Mouse (Mus musculus) lung, embryonic 16.5 days (tissue): Measurements from ENCODE around the gene Epn1. TPM values are rescaled to one million over a fixed set of nuclear protein-coding genes. Genes with fewer than 3 reads are reported as not detected.
"Not testable (repeated sequence)": the region's sequence is repeated elsewhere in the genome, so short reads cannot be mapped to it uniquely, and the experiment has no call there.

ENCODE experiments used
- ATAC-seq: fragments of 200-750 bp; cut with Nextera tagmentation; 2 replicates; pipeline ENCODE4 v1.8.0; 2017; ENCODE audit warnings: low read depth, mild to moderate bottlenecking, moderate library complexity
- H3K27ac ChIP-seq: fragments of 300-500 bp; sonication (generic); 2 replicates; pipeline ENCODE4 v1.5.1; 2014; ENCODE audit warnings: mild to moderate bottlenecking, control low read depth, low read length
- H3K27me3 ChIP-seq: fragments of 300-500 bp; sonication (generic); 2 replicates; pipeline ENCODE4 v1.6.1; 2014; ENCODE audit warnings: low read depth, low read length, mixed read lengths; ENCODE audit not compliant: control insufficient read depth, insufficient read depth
- H3K36me3 ChIP-seq: fragments of 300-500 bp; sonication (generic); 2 replicates; pipeline ENCODE4 v1.6.1; 2014; ENCODE audit warnings: low read length; ENCODE audit not compliant: control insufficient read depth, insufficient read depth
- H3K4me1 ChIP-seq: fragments of 300-500 bp; sonication (generic); replicated peaks from 2 replicates; pipeline ENCODE4 v1.6.1; 2014; ENCODE audit warnings: low read length, mixed read lengths; ENCODE audit not compliant: control insufficient read depth, insufficient read depth
- H3K4me2 ChIP-seq: fragments of 300-500 bp; sonication (generic); 2 replicates; pipeline ENCODE4 v1.6.1; 2014; ENCODE audit warnings: low read depth, low read length, control low read depth
- H3K4me3 ChIP-seq: fragments of 300-500 bp; sonication (generic); 2 replicates; pipeline ENCODE4 v1.5.1; 2014; ENCODE audit warnings: mild to moderate bottlenecking, low read length, control low read depth
- H3K9ac ChIP-seq: fragments of 300-500 bp; sonication (generic); 2 replicates; pipeline ENCODE4 v1.6.1; 2014; ENCODE audit warnings: low read length, control low read depth
- H3K9me3 ChIP-seq: fragments of 300-500 bp; sonication (generic); 2 replicates; pipeline ENCODE4 v1.6.1; 2016; ENCODE audit warnings: low read length; ENCODE audit not compliant: control insufficient read depth
- WGBS: fragments of 180-500 bp; shearing (Covaris S2); extraction: QIAGEN DNeasy Blood & Tissue Kit; methylation state at CpG from one replicate; pipeline ENCODE4 v1.1.7; 2014; 5-methylcytosine and 5-hydroxymethylcytosine counted together
- polyA plus RNA-seq: library from polyadenylated mRNA; unstranded; fragments of >200 nt; fragmentation: Nextera tagmentation; extraction: Ambion mirVana; gene quantifications from 2 replicates; pipeline ENCODE4 v1.2.1, GENCODE M21; 2015

Epn1 gene
- polyA plus RNA-seq, 1 experiment from 2014 or later, result 53.8 TPM

- Histone ChIP-seq H3K4me2 (peak overlapping the region; percentile 74), H3K4me1 (peaks cover 24% of the 10 kb centered on the region), H3K4me3 (peak overlapping the region; percentile 85), H3K9ac (peak overlapping the region; percentile 96), H3K27me3 (peaks cover 12% of the 10 kb centered on the region), H3K27ac (peak overlapping the region; percentile 100), H3K9me3 (no peaks in the 10 kb centered on the region), H3K36me3 (peaks cover 7% of the 10 kb centered on the region; the same call in 1 of the 2 replicates)
- under 1% methylated on average over 46 of the region's 51 CpGs for WGBS
- ATAC-seq, result peak; percentile 54
Observed at GRCm38 (mm10) chr7:5062360-5063001, 17.6 kb upstream of the Epn1 start.

- Histone ChIP-seq H3K4me2 (no peak overlapping the region), H3K4me3 (no peak overlapping the region)
Observed at GRCm38 (mm10) chr7:5064886-5065285, 15.1 kb upstream of the Epn1 start.

DNA sequence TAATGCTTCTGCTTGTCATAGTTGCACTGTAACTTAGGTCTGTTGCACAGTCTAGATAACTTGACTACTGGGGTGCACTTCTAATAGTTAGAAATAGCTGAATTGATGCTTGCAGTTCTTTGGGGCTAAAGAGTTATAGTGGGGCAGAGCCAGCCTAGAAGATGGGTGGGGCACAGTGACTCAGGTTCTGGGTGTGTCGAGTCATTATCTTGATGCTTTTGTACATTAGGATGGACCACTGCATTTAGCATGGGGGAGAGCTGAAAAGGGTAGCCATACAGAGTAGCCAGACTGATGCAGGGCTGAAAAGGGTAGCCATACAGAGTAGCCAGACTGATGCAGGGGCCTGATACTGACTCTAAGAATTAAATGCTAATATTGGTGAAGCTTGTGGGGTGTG is 6.4 kb upstream of the Epn1 start:
- no peak overlapping the region for H3K4me3 ChIP-seq
- no peak for ATAC-seq
- H3K27ac ChIP-seq, result no peak overlapping the region
- peaks cover 70% of the 10 kb centered on the region for H3K36me3 ChIP-seq
- H3K9me3 ChIP-seq, result no peaks in the 10 kb centered on the region
- H3K4me1 ChIP-seq, result no peaks in the 10 kb centered on the region
- H3K27me3 ChIP-seq, result no peaks in the 10 kb centered on the region
- H3K4me2 ChIP-seq, result no peak overlapping the region
- WGBS, result 83% methylated on average over 1 of the region's 1 CpGs
- no peak overlapping the region for H3K9ac ChIP-seq

More at GRCm38 (mm10) chr7:5064886-5065285, 15.1 kb upstream of the Epn1 start:
- Histone ChIP-seq H3K9ac (no peak overlapping the region), H3K27ac (no peak overlapping the region), H3K4me1 (peaks cover 22% of the 10 kb centered on the region), H3K9me3 (no peaks in the 10 kb centered on the region), H3K36me3 (peaks cover 25% of the 10 kb centered on the region), H3K27me3 (no peaks in the 10 kb centered on the region)
- ATAC-seq, result no peak
- 86% methylated on average over 6 of the region's 6 CpGs for WGBS

DNA sequence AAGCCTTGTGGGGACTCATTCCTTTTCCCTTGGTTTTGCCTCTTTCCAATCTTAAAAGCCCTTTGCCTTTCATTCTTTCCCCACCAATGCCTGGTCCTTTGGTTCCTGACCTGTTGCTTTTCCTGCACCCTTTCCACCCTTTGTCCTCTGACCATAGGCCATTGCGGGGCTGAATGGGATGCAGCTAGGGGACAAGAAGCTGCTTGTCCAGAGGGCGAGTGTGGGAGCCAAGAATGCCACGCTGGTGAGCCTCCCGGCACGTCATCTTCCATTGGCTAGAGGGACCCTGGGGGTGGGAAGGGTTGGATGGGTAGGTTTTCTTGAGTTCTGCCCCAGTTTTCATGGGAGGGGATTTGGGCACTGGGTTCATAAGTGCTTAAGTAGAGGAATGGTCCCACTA is 5.1 kb upstream of the Epn1 start:
- H3K27ac ChIP-seq, result no peak overlapping the region
- no peak overlapping the region for H3K4me3 ChIP-seq
- no peaks in the 10 kb centered on the region for H3K27me3 ChIP-seq
- H3K36me3 ChIP-seq, result peaks cover 60% of the 10 kb centered on the region
- 98% methylated on average over 5 of the region's 5 CpGs for WGBS
- H3K4me2 ChIP-seq, result no peak overlapping the region
- no peak overlapping the region for H3K9ac ChIP-seq
- H3K4me1 ChIP-seq, result no peaks in the 10 kb centered on the region
- ATAC-seq, result no peak
- no peaks in the 10 kb centered on the region for H3K9me3 ChIP-seq

DNA sequence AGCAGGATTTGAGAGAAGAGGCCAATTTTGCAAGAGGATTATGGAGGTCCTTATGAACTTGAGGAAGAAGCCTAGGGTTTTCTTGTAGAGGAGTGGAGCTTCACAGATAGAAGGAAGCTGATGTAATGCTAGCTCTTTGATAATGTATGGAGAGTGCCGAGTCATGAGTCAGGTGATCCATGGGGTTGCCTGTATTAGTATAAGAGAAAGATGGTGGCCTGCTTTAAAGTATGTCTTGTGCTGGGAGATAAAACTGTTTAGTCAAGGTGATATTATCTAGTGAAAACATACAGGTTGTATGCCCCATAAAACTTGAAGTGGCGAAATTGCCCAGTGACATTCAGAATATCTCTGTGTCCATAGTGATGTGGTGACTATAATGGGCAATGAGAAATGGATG is 3.1 kb upstream of the Epn1 start:
- Histone ChIP-seq H3K27ac (no peak overlapping the region), H3K9ac (no peak overlapping the region), H3K36me3 (peaks cover 41% of the 10 kb centered on the region), H3K4me3 (no peak overlapping the region), H3K4me2 (no peak overlapping the region), H3K9me3 (no peaks in the 10 kb centered on the region), H3K27me3 (no peaks in the 10 kb centered on the region), H3K4me1 (peaks cover 10% of the 10 kb centered on the region)
- ATAC-seq, result no peak
- 75% methylated on average over 2 of the region's 2 CpGs for WGBS

- Histone ChIP-seq H3K27ac (peak overlapping the region; percentile 94), H3K9ac (peak overlapping the region; percentile 99), H3K4me2 (peak overlapping the region; percentile 84), H3K4me1 (peaks cover 17% of the 10 kb centered on the region), H3K36me3 (peaks cover 38% of the 10 kb centered on the region), H3K4me3 (peak overlapping the region; percentile 97)
- H3K9me3 ChIP-seq, H3K27me3 ChIP-seq: not testable (repeated sequence)
- ATAC-seq, result peak; percentile 29
- WGBS, result 29% methylated on average over 9 of the region's 13 CpGs
Observed at GRCm38 (mm10) chr7:5079365-5080009, 548 bp upstream of the Epn1 start.

GRCm38 (mm10) chr7:5080815-5081214 is 780 bp downstream of the Epn1 start:
- Histone ChIP-seq H3K27ac (peak overlapping the region; percentile 94), H3K4me3 (peak overlapping the region; percentile 97), H3K36me3 (peaks cover 32% of the 10 kb centered on the region), H3K27me3 (no peaks in the 10 kb centered on the region), H3K4me1 (peaks cover 17% of the 10 kb centered on the region), H3K9me3 (no peaks in the 10 kb centered on the region), H3K9ac (peak overlapping the region; percentile 99), H3K4me2 (peak overlapping the region; percentile 84)
- no peak for ATAC-seq
- 8% methylated on average over 6 of the region's 6 CpGs for WGBS

DNA sequence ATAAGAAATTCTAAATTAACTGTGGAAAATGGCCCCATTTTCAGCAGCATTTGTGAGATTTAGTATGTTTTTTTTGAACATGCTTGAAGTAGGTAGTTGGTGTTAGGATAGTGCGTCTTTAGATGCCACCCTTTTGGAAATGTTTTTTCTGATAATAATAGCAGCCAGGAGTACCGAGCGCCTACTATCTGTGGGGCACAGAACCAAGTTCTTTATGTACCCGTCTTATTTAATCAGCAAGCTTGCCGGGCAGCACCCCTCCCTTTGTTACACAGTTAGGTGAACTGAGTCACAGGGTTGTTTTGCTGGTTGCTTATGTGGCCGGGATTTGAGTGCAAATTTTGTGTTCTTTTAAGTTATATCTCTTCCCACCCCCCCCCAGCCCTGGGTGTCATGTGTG is 1.2 kb downstream of the Epn1 start:
- Histone ChIP-seq H3K4me2 (peak overlapping the region; percentile 84), H3K36me3 (peaks cover 29% of the 10 kb centered on the region), H3K27ac (no peak overlapping the region), H3K4me3 (peak overlapping the region; percentile 97), H3K9ac (peak overlapping the region; percentile 99), H3K4me1 (peaks cover 17% of the 10 kb centered on the region), H3K27me3 (no peaks in the 10 kb centered on the region), H3K9me3 (no peaks in the 10 kb centered on the region)
- 60% methylated on average over 6 of the region's 6 CpGs for WGBS
- no peak for ATAC-seq

- 94% methylated on average over 2 of the region's 2 CpGs for WGBS
- Histone ChIP-seq H3K4me2 (peak overlapping the region; percentile 84; the same call in 1 of the 2 replicates), H3K27me3 (no peaks in the 10 kb centered on the region), H3K4me1 (peaks cover 17% of the 10 kb centered on the region), H3K9me3 (no peaks in the 10 kb centered on the region), H3K9ac (0 out of 2 replicates have a peak overlapping the region, but pooled peaks have one; percentile 42), H3K27ac (no peak overlapping the region), H3K36me3 (peaks cover 24% of the 10 kb centered on the region), H3K4me3 (no peak overlapping the region)
- ATAC-seq, result no peak
Observed at GRCm38 (mm10) chr7:5081939-5082338, 1.9 kb downstream of the Epn1 start.
